Mouse (Mus musculus): ENCODE data around the gene Grn.
"Not testable (repeated sequence)": the region's sequence is repeated elsewhere in the genome, so short reads cannot be mapped to it uniquely, and the experiment has no call there.

The Grn gene

DNA sequence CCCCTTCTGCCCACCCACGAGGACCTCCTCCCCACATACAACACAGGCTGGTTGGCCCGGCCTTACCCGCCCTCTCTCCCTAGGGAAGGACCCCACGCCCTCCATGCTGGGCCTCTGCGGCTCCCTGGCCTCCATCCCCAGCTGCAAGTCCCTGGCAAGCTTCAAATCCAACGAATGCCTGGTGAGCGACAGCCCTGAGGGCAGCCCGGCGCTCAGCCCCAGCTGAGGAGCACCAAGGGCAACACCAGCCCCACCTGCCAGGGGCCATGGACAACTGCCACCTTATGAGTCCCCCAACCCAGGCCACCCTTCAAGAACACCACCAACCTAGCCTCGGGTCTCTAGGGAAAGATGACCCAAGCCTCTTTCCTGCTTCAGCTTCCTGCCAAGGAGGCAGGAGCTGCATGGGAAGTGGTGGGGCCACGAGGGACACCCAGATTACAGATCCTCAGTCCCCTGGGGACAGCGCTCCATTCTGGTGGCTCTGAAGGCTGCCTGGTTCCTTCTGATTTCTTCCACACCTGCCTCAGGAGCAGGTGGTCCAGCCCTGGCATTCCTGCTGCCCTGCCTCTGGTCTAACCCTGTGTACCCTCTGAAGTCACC lies 28.1 kb upstream of the Grn start:
- DNase-seq (ENCODE audit: low spot score), result no peak

DNA sequence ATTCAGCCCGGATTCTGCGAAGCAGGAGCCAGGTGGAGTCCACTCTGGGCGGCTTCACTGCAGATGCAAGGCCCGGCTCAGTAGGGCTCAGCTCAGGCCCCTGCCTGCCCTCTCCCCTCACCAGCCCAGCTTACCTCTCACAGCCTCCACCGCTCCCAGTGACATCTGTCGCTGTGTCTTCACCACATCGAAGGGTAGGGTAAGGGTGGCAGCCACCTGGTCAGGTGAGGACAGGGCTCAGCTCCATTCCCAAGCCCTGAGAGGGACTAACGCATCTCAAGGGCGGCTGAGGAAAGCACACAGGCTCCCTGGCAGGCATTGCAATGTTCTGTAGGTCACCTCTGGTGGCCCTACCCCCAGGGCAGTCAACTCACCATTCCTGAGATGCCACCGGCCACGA lies 26.5 kb upstream of the Grn start:
- DNase-seq (ENCODE audit: low spot score), result no peak

DNA sequence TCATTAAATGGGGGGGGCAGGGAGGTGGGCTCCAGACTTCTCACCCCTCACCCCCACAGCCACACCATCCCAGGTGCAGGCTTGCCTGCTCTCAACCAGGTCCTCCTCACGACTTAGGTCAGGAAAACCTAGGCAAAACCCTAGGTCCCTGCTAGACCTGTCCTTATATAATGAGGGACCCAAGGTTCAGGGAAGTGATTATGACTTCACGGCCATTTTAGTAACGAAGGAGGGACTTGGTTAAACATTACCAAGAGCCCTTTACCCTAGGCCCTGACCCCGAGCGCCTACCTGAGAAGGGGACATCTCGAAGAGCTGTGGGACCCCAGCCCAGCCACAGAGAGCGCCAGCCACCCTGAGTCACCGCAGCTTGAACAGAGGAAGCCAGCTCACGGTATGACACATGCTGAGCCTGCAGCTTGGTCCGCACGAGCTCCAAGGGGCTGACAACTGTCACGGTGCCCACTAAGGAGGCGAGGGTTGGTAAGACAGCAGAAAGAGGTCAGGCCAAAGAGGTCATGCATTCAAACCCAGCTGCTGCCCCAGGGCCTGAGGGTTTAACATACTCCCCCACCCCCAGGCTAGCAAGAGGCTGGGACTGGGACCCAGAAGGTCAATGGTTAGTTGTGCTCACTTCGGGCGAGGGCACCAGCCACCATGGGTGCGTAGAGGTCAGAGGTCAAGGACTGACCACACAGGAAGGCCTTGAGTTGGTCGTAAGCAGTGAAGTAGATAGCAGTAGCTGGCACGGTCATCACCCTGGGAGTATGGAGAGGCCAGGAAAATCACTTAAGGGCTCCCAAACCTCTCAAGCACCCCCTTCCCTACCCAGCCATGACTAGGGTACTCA lies 25.7 kb upstream of the Grn start:
- DNase-seq (ENCODE audit: low spot score), result no peak

GRCm38 (mm10) chr11:102405544-102406285 lies 24.4 kb upstream of the Grn start:
- no peak for DNase-seq (ENCODE audit: low spot score)

DNA sequence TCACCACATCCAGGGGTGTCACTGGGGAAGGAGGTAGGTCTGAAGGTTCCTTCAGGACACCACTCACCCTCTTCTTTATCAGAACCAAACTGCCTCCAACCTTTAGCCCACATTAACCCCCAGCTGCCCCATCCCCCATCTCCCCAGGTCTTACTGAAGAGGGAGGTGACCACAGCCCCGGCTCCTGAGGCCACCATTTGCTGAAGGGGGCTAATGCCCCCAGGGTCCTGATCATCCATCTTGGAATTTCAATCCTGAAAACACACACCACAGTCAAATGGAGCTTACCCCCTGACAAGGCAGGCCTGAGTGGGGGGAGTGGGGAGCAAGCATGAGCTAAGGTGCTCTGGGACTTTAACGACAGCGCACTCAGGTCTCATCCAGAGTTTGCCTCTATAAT lies 23.7 kb upstream of the Grn start:
- DNase-seq (ENCODE audit: low spot score), result no peak

DNA sequence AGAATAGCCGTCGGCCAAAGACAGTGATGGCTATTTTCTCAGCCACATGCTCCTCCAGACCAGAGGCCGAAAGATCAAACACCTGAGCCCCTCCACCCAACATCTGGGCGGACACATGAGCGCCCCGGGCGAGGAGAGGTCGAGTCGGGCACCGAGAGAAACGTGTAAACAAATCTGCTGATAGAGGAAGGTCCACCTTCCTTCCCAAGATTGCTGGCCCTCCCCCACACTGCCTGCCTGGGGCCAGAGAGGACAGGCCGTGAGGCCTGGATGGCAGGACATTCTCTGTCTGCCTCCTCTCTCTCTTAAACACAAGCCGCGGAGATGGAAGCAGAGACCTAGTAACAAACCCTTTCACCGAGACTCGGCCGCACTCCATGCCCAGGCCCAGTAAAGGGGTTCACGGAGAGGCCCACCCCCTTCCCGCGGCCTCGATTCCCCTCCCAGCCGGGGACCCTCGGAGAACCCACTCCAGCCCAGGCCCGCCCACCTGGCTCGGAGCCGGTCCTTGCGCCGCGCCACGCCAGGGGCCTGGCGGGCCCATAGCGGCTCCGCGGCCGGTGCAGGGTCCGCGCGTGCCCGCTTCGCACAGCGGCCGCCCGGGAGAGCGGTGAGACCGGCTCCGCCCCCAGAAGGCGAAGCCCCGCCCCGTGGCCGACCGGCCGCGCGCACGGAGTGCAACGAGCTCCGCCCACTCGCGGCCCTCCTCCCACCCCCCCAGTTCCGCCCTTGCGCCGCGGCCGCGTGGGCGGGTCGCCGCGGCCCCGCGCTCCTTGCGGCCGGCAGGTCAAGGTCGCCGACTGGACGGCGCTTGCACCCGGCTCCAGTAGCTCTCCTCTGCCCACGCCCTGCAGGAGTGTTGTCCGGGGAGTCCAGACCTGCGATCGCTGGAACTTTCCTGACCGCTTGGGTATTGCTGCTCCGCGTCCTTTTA lies 22.9 kb upstream of the Grn start:
- peak; percentile 70 for DNase-seq (ENCODE audit: low spot score)

- no peak for DNase-seq (ENCODE audit: low spot score)
Measured at GRCm38 (mm10) chr11:102407834-102408215, 22.3 kb upstream of the Grn start, which contains the start of gene Slc25a39. TSS of gene Slc25a39 (minus strand) at chr11:102407946.

DNA sequence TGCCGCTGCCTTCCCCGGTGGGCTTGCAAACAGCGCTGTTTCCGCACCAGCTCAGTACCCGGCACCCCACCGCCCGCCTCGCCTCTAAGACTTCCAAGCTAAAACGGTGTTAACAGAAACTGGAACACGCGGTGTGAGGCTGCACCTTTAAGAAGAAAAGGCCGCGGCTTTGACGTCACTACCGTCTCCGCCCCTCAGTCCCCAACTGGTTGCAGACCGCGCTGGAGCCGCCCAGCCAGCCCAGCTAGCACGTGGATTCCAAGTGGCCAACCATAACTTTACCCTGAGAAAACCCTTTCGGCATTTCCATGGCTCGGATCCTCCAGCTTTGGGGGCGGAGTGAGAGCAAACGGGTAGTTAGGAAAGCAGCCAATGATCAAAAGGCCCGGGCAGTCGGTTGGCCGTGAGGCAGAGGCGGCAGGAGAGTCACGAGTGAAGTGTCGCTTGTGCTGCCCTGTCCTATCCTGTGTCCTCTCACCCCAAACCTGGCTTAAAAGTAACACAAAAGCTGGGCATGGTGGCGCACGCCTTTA lies 21.7 kb upstream of the Grn start:
- peak; percentile 80 for DNase-seq (ENCODE audit: low spot score)

DNA sequence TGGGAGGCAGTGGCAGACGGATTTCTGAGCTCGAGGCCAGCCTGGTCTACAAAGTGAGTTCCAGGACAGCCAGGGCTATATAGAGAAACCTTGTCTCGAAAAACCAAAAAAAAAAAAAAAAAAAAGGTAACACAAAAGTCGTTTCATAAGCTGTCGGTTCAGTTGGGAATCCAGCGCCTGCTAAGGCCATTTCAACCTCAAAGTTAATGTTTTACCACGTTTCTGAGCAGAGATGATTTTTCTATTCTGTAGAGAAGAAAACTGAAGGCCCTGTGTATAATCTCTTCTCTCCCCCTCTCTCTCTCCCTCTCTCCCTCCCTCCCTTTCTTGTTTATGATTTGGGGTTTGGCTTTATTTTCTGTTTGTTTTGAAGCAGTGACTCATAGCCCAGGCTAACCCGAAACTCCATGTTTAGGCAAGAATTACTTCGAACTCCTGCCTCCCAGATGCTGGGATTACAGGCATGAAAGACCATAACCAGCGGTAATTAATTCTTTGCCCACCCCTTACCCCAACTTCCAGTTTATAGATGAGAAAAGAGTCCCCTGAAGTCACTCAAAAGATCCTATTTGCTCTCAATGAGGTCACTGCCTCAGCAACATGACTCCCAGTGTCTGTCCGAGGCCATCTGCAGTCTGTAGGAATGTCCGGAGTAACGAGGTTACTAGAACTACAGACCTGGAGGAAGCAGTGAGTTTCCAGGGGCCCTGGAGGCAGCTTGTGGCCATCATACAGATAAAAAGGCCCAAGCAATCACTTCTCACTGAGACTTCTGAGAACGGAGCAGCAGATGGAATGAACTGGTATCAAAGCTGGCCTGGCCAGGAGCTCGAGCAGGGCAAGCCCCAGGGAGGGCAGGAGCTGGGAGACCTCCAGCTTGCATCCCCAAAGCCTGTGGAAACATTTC lies 21.0 kb upstream of the Grn start:
- no peak for DNase-seq (ENCODE audit: low spot score)

DNA sequence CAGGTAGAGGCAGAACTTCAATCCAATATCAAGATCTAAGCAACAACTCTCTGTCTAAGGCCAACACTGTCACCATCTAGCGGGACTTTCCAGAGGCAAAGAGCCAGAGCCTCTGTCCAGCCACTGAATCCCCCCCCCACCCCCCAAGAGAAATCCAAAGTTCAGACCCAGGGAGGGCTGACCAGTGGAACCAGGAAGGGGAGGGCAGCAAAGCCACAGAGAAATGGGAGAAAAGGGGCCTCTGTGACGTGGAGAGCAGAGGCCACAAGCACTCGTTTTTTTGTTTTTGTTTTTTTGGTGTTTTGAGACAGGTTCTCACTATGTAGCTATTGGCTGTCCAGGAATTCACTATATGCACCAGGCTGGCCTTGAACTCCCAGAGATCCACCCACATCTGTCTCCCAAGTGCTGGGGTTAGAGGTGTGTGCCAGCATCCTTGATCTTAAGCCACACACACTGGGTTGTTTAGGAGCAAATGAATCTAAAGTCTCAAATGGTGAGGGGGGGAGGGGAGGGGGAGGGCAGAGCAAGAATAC lies 20.3 kb upstream of the Grn start:
- DNase-seq (ENCODE audit: low spot score), result no peak

DNA sequence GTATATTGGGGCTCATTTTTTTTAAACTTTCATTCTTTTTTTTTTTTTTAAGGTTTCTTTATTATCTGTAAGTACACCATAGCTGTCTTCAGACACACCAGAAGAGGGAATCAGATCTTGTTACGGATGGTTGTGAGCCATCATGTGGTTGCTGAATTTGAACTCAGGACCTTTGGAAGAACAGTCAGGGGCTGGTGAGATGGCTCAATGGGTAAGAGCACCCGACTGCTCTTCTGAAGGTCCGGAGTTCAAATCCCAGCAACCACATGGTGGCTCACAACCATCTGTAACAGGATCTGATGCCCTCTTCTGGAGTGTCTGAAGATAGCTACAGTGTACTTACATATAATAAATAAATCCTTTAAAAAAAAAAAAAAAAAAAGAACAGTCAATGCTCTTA lies 19.8 kb upstream of the Grn start:
- not testable (repeated sequence) for DNase-seq (ENCODE audit: low spot score)

DNA sequence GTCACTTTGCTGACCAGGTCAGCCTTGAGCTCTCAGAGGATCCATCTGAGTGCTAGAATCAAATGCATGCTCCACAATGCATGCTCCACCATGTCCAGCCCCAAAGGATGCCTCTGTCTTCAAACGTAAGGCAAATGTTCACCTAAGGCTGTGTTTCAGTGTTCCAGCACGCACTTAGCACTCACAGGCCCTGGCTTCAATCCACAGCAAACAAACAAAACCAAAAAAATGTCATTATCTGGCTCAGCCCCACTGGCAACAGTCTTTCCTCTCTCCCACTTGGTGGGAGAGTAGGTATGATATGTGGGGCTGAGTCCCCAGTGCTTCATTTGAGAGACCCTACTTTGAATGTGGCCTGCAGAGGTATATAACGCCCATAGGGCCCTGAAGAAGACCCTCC lies 19.1 kb upstream of the Grn start:
- DNase-seq (ENCODE audit: low spot score), result no peak

- DNase-seq (ENCODE audit: low spot score), result peak; percentile 83
Measured at GRCm38 (mm10) chr11:102411704-102412103, 18.4 kb upstream of the Grn start.

DNA sequence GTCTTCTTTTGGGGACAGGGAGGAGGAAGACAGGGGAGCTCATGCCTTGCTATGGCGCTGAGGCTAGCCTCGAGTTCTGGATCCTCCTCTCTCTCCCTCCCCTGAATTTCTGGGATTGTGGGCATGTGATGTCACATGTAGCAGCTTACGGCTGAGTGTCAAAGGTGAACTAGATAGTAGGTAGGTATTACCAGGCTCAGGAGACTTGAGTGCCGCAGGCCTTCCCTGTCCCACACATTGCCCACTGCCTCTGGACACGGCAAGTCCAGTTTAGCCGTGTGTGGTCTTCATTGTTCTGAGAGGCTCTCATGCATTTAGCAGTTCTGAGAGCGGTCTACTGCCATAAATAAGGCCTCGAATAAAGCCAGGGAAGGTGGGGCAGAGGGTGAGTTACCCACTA lies 17.1 kb upstream of the Grn start:
- no peak for DNase-seq (ENCODE audit: low spot score)

GRCm38 (mm10) chr11:102415034-102415802 lies 14.9 kb upstream of the Grn start:
- no peak for DNase-seq (ENCODE audit: low spot score)

DNA sequence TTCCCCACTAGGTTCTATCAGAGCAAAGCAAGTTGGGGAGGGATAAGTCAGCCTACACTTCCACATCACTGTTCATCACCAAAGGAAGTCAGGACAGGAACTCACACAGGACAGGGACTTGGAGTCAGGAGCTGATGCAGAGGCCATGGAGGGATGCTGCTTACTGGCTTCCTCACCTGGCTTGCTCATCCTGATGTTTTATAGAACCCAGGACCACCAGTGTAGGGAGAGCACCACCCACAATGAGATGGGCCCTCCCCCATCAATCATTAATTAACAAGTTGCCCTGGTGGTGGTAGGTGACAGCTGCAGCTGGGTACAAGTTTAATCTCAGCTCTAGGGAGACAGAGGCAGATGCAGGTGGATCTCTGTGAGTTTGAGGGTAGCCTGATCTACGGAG lies 13.0 kb upstream of the Grn start:
- DNase-seq (ENCODE audit: low spot score), result no peak

DNA sequence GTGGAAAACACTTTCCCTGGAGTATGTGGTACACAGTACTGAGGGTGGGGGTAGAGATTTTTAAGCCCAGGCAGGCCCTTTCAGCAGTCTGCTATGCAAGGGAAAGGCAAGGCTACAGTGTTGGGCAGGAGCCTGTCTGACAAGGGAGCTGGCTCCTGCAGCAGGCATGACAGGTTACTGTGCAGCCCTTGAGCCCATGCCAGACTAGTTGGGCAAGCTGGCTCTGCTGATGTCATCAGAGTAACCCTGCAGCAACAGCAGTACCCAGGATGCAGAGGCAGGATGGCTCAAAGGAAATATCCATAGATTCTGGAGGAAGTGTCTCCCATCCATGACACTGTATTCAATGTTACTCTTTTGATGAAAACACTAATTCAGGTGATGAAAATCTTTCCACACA lies 11.2 kb upstream of the Grn start:
- no peak for DNase-seq (ENCODE audit: low spot score)

DNA sequence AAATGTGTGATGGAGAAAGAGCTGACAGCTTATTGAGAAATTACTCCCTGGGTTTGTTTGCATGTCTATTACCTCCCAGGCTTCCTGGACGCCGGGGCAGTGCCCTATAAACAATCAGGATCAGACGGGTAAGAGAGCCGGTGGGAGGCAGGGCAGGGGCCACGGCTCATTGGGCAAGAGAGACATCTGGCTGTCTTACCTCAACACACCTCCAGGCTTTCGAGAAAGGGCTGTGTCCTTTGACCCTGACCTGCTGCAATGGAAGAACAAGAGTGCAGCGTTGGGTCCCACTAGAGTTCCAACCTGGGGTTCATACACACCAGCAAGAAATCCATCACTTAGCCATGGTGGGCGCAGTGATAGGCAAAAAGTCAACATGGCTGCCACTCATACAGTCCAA lies 8.6 kb upstream of the Grn start:
- no peak for DNase-seq (ENCODE audit: low spot score)

GRCm38 (mm10) chr11:102424666-102425065 lies 5.4 kb upstream of the Grn start:
- DNase-seq (ENCODE audit: low spot score), result no peak
